Mouse (Mus musculus) heart, adult 18-20 months (tissue): ENCODE measurements around the gene Cutc. TPM values are rescaled to one million over a fixed set of nuclear protein-coding genes. Genes with fewer than 3 reads are reported as not detected.
A peak's percentile ranks its signal among the peaks of the same experiment; 100 is the strongest.

Experiments used
- DNase-seq, 2 experiments: peaks; one replicate each; pipeline ENCODE4 v3.0.0; 2021 to 2022; ENCODE audit warnings: mixed read lengths in 1 of 2
- total RNA-seq, 2 experiments: library from RNA; stranded (reverse); gene quantifications; 2 replicates each; pipeline ENCODE4 v1.2.3; 2021

The Cutc gene
- total RNA-seq, 2 experiments from 2014 or later: 14.3 to 15.3 TPM

GRCm38 (mm10) chr19:43753226-43753835 is 535 bp downstream of the Cutc start:
- peak; percentile 93 for DNase-seq

- DNase-seq: no peak
Observed at GRCm38 (mm10) chr19:43754237-43754636, 1.4 kb downstream of the Cutc start.

- DNase-seq: no peak
Observed at GRCm38 (mm10) chr19:43754872-43755271, 2.1 kb downstream of the Cutc start.

GRCm38 (mm10) chr19:43760504-43760903 is 7.7 kb downstream of the Cutc start:
- peak; percentile 59 to 89 for DNase-seq

- DNase-seq: no peak
Observed at GRCm38 (mm10) chr19:43761543-43762256, 8.9 kb downstream of the Cutc start.

- DNase-seq: no peak
Observed at GRCm38 (mm10) chr19:43762410-43762809, 9.6 kb downstream of the Cutc start.

- no peak for DNase-seq
Observed at GRCm38 (mm10) chr19:43766451-43766850, 13.7 kb downstream of the Cutc start.

GRCm38 (mm10) chr19:43767549-43768322 is 14.9 kb downstream of the Cutc start:
- no peak for DNase-seq

GRCm38 (mm10) chr19:43769366-43769960 is 16.7 kb downstream of the Cutc start:
- no peak for DNase-seq

- no peak for DNase-seq
Observed at GRCm38 (mm10) chr19:43770584-43770983, 17.8 kb downstream of the Cutc start.

- no peak for DNase-seq
Observed at GRCm38 (mm10) chr19:43771499-43771969, 18.7 kb downstream of the Cutc start.

GRCm38 (mm10) chr19:43772311-43772710 is 19.5 kb downstream of the Cutc start:
- DNase-seq: no peak

GRCm38 (mm10) chr19:43775433-43775832 is 22.6 kb downstream of the Cutc start:
- DNase-seq: no peak

- DNase-seq: no peak
Observed at GRCm38 (mm10) chr19:43776561-43776960, 23.8 kb downstream of the Cutc start.

- DNase-seq: no peak
Observed at GRCm38 (mm10) chr19:43777308-43777707, 24.5 kb downstream of the Cutc start.

- DNase-seq: no peak
Observed at GRCm38 (mm10) chr19:43780391-43780790, 27.6 kb downstream of the Cutc start.

- no peak for DNase-seq
Observed at GRCm38 (mm10) chr19:43781980-43782379, 29.2 kb downstream of the Cutc start, which contains the start of gene Abcc2. Gene Abcc2 (plus strand): TSS chr19:43782192.

- DNase-seq: no peak
Observed at GRCm38 (mm10) chr19:43784761-43785160, 32.0 kb downstream of the Cutc start.

- no peak for DNase-seq
Observed at GRCm38 (mm10) chr19:43786249-43787026, 33.6 kb downstream of the Cutc start.

- no peak for DNase-seq
Observed at GRCm38 (mm10) chr19:43789817-43790216, 37.0 kb downstream of the Cutc start.

- DNase-seq: no peak
Observed at GRCm38 (mm10) chr19:43792537-43792936, 39.7 kb downstream of the Cutc start.

GRCm38 (mm10) chr19:43793951-43794350 is 41.2 kb downstream of the Cutc start:
- DNase-seq: no peak
